Mouse (Mus musculus) left cerebral cortex, adult 11 months (tissue): ENCODE data around the gene Ccdc59.
A peak's percentile ranks its signal among the peaks of the same experiment; 100 is the strongest.

Source experiments
- DNase-seq: peaks from one replicate; pipeline ENCODE4 v3.0.0; 2022; ENCODE audit warnings: low spot score

Gene Ccdc59

GRCm38 (mm10) chr10:105840928-105841888, at the start of gene Ccdc59, which contains the start of gene Mettl25:
Gene Ccdc59, plus strand, starts transcription at chr10:105841067.
Gene Mettl25, minus strand, starts transcription at chr10:105841380.
- peak; percentile 95 for DNase-seq

- no peak for DNase-seq
Measured at GRCm38 (mm10) chr10:105793776-105794552, 46.9 kb upstream of the Ccdc59 start.

- DNase-seq = no peak
Measured at GRCm38 (mm10) chr10:105797250-105797924, 43.5 kb upstream of the Ccdc59 start.

- DNase-seq = no peak
Measured at GRCm38 (mm10) chr10:105801147-105801546, 39.7 kb upstream of the Ccdc59 start.

GRCm38 (mm10) chr10:105802132-105802531, 38.7 kb upstream of the Ccdc59 start:
- no peak for DNase-seq

GRCm38 (mm10) chr10:105803461-105803860, 37.4 kb upstream of the Ccdc59 start:
- DNase-seq = no peak

GRCm38 (mm10) chr10:105806259-105807010, 34.4 kb upstream of the Ccdc59 start:
- no peak for DNase-seq

- DNase-seq = peak; percentile 16
Measured at GRCm38 (mm10) chr10:105834627-105835228, 6.1 kb upstream of the Ccdc59 start.

- no peak for DNase-seq
Measured at GRCm38 (mm10) chr10:105842574-105842973, 1.7 kb downstream of the Ccdc59 start.

- DNase-seq = no peak
Measured at GRCm38 (mm10) chr10:105850286-105850685, 9.4 kb downstream of the Ccdc59 start.

GRCm38 (mm10) chr10:105851136-105851535, 10.3 kb downstream of the Ccdc59 start:
- DNase-seq = no peak

- no peak for DNase-seq
Measured at GRCm38 (mm10) chr10:105867312-105867711, 26.4 kb downstream of the Ccdc59 start.
